Mouse (Mus musculus) brain, adult 2 months (tissue): Measurements from ENCODE around the gene D16Ertd472e.
"Not testable (repeated sequence)": the region's sequence is repeated elsewhere in the genome, so short reads cannot be mapped to it uniquely, and the experiment has no call there.

Experiments used
- DNase-seq: peaks from one replicate; pipeline ENCODE4 v3.0.0; 2011; ENCODE audit warnings: low read depth, low spot score

Gene D16Ertd472e

DNA sequence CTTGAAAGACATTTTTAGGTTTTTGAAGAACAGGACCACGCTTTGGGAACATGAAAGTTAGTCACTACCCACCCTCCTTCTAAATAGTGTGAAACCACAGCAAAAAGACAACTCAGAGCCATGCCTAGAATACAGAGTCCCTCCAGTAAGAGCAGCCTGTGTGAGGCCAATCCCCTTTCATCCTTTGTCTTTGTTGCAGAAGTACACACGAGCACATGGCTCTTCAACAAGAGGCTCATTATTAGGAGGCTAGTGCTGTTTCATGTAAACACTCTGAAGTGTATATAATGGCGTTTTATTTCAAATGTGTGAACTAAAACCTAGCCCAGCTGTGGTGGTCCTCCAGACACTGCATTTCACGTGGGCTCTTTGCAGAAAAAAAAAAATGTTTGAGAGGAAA lies 3.5 kb downstream of the D16Ertd472e start:
- DNase-seq: peak; percentile 80

DNA sequence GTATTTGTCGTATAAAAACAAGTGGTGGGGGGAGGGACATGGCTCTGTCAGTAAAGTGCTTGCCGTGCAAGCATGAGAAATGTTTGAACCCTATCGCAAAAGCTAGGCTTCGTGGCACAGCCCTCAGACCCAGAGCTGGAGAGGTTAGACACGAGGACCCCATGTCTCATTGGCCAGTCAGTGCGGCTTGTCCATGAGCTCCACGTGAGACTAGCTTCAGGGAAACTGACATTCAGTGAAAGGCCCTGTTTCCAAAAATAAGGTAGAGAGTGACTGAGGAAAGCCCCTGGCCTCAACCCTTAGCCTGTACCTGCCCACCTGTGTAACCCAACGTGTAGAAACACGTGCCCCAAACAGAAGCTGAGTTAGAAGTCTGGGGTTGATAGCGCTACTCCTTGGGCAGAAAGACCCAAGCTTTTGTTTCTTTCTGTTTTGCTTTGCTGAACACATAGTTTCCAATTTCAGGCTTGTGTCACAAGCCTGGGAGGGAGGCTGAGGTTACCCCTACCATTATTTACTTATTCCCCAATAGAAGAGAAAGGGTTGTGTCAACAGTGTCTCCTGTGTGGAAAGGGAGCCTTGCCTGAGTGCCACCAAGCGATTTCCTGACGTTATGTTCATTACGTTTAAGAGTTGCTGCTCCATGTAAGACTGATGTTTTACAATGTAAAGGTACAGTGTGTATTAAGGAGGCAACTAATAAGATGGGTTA lies 12.2 kb downstream of the D16Ertd472e start:
- DNase-seq: no peak

DNA sequence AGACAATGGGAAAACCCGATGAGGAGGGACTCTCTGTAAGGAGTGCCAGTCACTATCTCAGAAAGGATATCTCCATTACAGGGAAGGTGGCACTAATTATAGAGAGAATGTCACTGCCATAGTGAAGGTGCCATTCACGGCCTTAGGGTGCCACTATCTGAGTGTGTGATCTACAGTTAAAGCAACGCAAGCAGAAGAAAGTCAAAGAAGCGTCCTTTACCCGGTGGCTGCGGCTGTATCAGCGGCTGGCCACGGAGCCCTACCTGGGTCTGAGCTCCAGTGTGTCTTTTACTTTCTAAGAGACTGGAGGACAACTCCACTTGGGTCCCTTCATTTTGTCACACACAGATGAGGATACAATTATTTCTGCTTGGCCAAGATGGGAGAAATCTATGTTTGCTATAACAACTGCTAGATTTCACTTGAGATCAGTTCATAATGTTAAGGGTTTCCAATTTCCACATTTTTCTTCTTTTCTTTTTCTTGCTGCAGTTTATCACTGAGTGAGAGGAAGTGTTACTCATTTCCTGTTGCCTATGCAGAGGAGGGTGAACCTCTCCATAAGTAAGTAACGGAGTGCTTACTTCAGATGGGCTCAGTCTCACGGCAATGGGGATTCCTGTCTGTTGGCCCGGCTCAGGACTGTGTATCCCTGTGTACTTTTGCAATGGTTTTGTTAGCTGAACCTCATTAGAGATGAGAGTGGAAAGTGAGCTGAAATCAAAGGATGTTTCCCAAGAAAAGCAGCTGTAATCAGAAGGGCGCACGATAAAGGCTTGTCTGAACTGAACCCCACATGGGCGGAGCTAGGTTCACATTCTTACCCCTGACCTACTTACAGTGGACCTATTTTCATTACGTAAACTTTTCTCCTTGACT lies 13.2 kb downstream of the D16Ertd472e start:
- no peak for DNase-seq

GRCm38 (mm10) chr16:78560627-78561026 lies 15.9 kb downstream of the D16Ertd472e start:
- DNase-seq: peak; percentile 53

DNA sequence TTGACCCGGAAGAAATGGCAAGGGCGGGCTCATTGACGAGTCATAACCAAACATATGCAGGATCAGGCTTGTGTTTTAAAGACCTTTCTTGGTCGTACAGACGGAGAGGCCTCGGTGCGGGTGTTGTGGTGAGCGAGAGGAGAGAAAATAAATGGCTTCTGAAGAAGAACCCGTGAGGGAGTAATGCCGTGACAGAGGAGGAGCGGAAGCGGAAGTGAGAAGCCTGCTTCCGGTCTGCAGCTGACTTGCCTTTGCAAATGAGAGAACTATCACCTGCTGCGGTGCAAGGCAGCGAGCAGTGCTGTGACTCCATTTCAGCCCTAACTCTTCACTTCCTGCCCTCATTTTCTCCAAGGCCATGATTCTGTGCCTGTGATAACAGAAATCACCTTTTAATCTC lies 16.4 kb downstream of the D16Ertd472e start:
- DNase-seq: no peak

- DNase-seq: no peak
These were observed 18.9 kb downstream of the D16Ertd472e start for GRCm38 (mm10) chr16:78557573-78557972.

DNA sequence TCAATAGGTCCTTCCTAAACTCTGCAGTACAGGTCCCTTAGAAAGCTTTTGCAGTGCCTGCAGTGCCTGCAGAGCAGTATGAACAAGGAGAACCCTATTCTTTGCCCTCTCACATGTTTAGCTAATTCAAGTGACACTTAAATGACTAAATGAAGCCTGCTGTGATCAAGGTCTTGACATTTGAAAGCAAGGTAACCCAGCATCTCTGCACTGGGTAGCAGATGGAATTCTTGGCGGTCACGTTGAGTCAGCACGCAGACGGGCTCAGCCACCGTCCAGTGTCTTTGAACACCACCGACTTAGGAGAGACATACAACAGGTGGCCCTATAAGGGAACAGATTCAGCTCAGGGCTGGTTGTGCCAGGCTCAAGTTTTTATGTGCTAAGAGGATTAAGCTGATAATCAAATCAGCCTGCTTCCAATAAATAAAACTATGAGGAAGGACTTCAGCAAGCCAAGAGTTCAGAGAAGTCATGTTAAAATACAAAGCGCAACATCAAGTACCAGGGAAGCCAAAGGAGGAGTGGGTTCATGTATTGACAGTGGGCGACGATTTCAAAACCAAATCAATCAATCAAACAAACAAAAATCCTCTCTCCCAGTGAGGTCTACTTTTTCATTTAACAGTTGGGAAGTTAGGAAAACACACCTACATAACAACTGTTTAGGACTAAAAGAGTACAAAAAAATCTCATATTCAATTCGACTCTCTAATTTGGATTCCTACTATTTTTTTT lies 21.4 kb downstream of the D16Ertd472e start:
- peak; percentile 25 for DNase-seq

- DNase-seq: no peak
These were observed 29.1 kb downstream of the D16Ertd472e start for GRCm38 (mm10) chr16:78547367-78547766.

- no peak for DNase-seq
These were observed 30.0 kb downstream of the D16Ertd472e start for GRCm38 (mm10) chr16:78546529-78546928.

- DNase-seq: no peak
These were observed 35.9 kb downstream of the D16Ertd472e start for GRCm38 (mm10) chr16:78540376-78541246.

DNA sequence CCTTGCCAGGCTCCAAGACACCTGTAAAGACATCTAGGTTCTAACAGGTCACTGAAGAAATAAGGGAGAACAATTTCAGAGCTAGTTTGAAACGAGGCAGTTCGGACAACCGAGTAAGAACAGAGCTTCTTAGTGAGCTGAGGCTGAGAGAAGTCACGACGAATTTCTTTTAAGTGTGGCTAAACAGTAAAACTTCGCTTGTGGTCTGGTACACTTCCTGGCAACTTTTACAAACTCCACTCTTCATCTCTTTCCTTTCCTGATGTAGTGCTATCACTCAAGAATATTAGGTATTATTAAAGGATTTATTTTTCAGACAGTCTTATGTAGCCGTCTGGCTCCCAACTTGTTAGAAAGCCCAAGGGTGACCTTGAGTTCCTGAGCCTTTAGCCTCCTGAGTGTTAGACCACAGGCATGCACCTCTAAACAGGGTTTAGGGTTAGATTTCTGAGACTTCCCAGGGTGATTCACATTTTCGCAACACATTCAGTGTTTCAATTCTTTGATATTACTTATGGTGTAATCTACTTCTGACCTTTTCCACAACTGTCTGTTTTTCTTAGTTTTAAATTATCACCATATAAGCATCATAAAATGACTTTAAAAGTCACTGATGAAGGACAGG lies 38.6 kb downstream of the D16Ertd472e start:
- no peak for DNase-seq

- DNase-seq: no peak
These were observed 39.2 kb downstream of the D16Ertd472e start for GRCm38 (mm10) chr16:78537322-78537721.

DNA sequence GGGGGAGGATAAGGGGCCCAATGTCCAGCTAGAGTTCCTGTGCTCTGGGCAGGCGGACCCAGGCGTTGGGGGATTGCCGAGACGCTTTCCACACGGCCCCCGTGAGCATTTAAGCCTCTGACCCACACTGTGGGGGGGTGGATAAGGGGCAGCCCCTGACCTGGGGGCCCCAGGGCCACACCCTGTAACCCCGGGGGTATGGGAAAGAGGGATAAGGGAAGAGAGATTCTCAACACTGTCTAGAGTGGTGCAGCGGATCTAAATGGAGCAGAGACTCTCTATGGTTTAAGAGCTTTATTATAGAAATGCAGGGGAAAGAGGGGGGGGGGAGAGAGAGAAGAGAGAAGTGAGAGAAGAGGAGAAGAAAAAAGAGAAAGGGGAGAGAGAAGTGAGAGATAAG lies 42.0 kb downstream of the D16Ertd472e start:
- DNase-seq: no peak

DNA sequence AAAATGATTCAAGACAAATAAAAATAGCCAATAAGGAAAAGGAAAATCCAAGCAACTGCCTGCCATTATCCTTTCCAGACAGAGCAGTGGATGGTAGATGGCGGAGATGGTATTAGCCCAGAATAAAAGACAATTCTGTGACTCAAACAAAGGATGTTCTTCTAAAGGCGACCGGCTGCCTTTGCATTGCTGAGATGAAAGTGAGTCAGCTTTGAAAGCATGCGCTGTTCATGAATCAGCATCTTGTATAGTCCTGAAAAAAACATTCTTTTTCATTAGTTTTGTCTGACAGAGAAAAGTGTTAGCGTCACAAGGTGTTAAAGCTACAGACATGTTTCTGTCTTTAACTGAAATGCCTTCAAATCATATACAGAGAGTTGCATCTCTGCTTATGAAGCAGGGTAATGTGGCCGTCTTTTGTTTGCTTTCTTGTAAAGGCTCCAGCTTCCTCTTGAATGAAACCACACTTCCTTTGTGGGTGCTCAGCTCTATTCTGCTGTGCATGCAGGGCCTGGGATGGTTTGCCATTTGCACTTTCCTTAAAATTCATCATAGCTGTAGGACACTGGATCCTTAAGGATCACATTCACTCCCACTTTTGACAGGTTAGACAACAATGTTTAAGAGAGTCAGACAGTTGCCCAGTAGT lies 44.4 kb downstream of the D16Ertd472e start:
- peak; percentile 75 for DNase-seq

- DNase-seq: no peak
These were observed 53.5 kb downstream of the D16Ertd472e start for GRCm38 (mm10) chr16:78522974-78523373.

DNA sequence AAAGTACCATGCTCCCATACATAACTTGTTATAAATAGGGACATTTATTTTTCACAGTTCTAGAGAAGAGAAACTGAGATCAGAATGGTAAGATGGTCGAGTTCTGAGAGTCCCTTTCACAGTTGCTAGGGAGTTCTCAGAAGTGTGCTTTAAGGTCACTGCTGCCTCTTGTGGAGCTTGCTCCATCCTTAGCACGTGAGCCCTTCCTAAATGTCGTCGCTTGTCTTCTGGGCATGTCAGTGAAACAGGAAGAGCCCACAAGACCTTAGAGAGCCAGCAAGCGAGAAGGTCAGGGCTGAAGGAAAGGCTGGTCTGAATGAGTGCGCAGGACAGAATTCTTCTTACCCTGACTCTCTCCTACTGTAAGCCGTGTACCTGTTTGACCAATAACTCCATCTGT lies 57.8 kb downstream of the D16Ertd472e start:
- no peak for DNase-seq

- no peak for DNase-seq
These were observed 59.3 kb downstream of the D16Ertd472e start for GRCm38 (mm10) chr16:78517171-78517570.

DNA sequence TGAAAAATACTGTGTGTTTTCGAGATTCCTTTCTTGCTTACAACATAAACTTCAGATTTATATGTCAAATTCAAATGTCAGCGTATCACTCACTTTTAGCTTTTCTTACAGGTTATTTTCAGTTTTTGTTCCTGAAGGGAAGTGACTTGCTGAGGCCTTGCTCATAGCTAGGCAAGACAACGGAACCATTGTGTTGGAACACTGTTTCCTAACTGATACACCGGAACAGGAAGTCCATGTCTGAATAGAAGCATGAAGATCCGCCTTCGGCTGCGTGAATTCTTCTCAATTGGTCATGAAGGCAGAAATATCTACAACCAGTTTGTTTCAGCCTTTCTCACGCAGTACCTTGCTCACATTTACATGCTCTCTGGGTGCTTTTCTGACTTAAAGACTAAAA lies 65.0 kb downstream of the D16Ertd472e start:
- no peak for DNase-seq

- DNase-seq: no peak
These were observed 74.0 kb downstream of the D16Ertd472e start for GRCm38 (mm10) chr16:78502492-78502891.

DNA sequence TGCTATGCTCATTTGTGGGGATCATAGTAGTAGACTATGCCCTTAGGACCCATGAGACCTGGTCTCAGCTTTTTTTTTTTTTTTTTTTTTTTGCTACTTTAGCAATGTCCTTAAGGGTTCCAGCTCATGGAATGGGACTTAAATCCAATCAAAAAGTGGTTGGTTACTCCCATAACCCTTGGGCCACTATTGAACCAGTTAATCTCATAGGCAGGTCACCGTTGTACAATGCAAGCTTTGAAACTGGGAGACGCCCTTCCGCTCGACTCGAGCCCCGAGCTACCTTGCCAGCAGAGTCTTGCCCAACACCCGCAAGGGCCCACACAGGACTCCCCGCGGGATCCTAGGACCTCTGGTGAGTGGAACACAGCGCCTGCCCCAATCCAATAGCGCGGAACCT lies 83.8 kb downstream of the D16Ertd472e start:
- DNase-seq: not testable (repeated sequence)
